ENCODE assay signal across 9 mouse cellular contexts in genomic region chr10:77530140-77530539, GRCm38 (mm10). TPM values are rescaled to one million over a fixed set of nuclear protein-coding genes. Genes with fewer than 3 reads are reported as not detected.
A peak's percentile ranks its signal among the peaks of the same experiment; 100 is the strongest.
DNase-seq lines count a peak whose midpoint lies in the region; ATAC-seq and TF ChIP-seq lines count a peak whose summit lies in the region.
"Had no signal": no experiment of that assay in that cellular context is flagged by ENCODE, and none has a peak within 500 bp of the region (broad histone marks: within the 10 kb centered on the region; RNA-seq: fewer than 3 reads in every experiment).

TSS of gene Itgb2 (plus strand) at chr10:77530252.

- no peak for TF ChIP-seq CTCF in liver, adult 2 months (IDR thresholded peaks at IDR 0.05; ENCODE audit: low read depth, low read length)
- TF ChIP-seq CTCF in heart, postnatal 0 days (IDR thresholded peaks at IDR 0.05; ENCODE audit: low read depth): no peak

- no peaks in the 10 kb centered on the region for H3K36me3 ChIP-seq in liver, adult 2 months (ENCODE audit: control insufficient read depth, insufficient read depth, low read length)
- H3K36me3 ChIP-seq in heart, postnatal 0 days (replicated peaks; ENCODE audit: control insufficient read depth, insufficient read depth, low read length): no peaks in the 10 kb centered on the region

- DNase-seq in liver, adult 2 months (ENCODE audit: extremely low read depth, low read depth, low spot score): no peak
- no peak for DNase-seq in liver
- DNase-seq in heart, postnatal 0 days (ENCODE audit: low spot score): no peak
- DNase-seq in thymus, postnatal 36 days: peak; percentile 84 to 90
- DNase-seq in left cerebral cortex, adult 9 months (ENCODE audit: low spot score in 2 of 2): no peak
- no peak for DNase-seq in layer of hippocampus, postnatal 10 days (ENCODE audit: low spot score in 2 of 2)
- no peak for DNase-seq in adrenal gland, adult 18-20 months (ENCODE audit: low spot score in 2 of 2)

- ATAC-seq in heart, postnatal 0 days (ENCODE audit: insufficient read depth, low read depth): no peak
- ATAC-seq in megakaryocyte progenitor cell, adult 5-6 weeks (replicated peaks; ENCODE audit: poor library complexity): peak; percentile 69

- H3K27ac ChIP-seq in liver, adult 2 months (replicated peaks; ENCODE audit: insufficient read depth, low read depth, low read length): peak within 1 kb of the TSS; percentile 14
- no peak within 1 kb of the TSS for H3K27ac ChIP-seq in heart, postnatal 0 days (ENCODE audit: low read depth)
- H3K27ac ChIP-seq: layer of hippocampus, adult 2 months had no signal

- H3K27me3 ChIP-seq in liver, adult 2 months (ENCODE audit: control insufficient read depth, insufficient read depth, low read length): no peaks in the 10 kb centered on the region
- H3K27me3 ChIP-seq in heart, postnatal 0 days (ENCODE audit: control insufficient read depth, insufficient read depth, low read length): no peaks in the 10 kb centered on the region

- H3K79me2 ChIP-seq in liver, adult 2 months (ENCODE audit: control insufficient read depth, insufficient read depth, low read length): no peaks in the 10 kb centered on the region

- H3K4me3 ChIP-seq in liver, adult 2 months (ENCODE audit: insufficient read depth, low read depth, low read length): peak within 1 kb of the TSS; percentile 30
- H3K4me3 ChIP-seq in heart, postnatal 0 days (ENCODE audit: low read depth, low read length): peak within 1 kb of the TSS; percentile 15; the same call in 1 of the 2 replicates
- H3K4me3 ChIP-seq: layer of hippocampus, adult 2 months had no signal

- 72% methylated on average over 9 of the region's 9 CpGs for WGBS in liver, adult 2 months
- 39% methylated on average over 9 of the region's 9 CpGs for WGBS in heart, postnatal 0 days

- peak within 1 kb of the TSS; percentile 30; the same call in 1 of the 2 replicates for H3K9ac ChIP-seq in liver, adult 2 months (ENCODE audit: low read depth, low read length)
- no peak within 1 kb of the TSS for H3K9ac ChIP-seq in heart, postnatal 0 days (replicated peaks; ENCODE audit: low read depth, low read length)

- no peak for TF ChIP-seq POLR2A in liver, adult 2 months (IDR thresholded peaks at IDR 0.05; ENCODE audit: extremely low read depth, insufficient read depth, low read length)

- no peak for TF ChIP-seq EP300 in heart, postnatal 0 days (IDR thresholded peaks at IDR 0.05; ENCODE audit: low read depth)

- no peaks in the 10 kb centered on the region for H3K9me3 ChIP-seq in heart, postnatal 0 days (replicated peaks; ENCODE audit: control insufficient read depth, low read length)

- H3K4me2 ChIP-seq in heart, postnatal 0 days (ENCODE audit: low read depth, low read length): peak within 1 kb of the TSS; percentile 24; the same call in 1 of the 2 replicates

- no peaks in the 10 kb centered on the region for H3K4me1 ChIP-seq in liver, adult 2 months (ENCODE audit: control insufficient read depth, insufficient read depth, low read length)
- H3K4me1 ChIP-seq in heart, postnatal 0 days (ENCODE audit: control insufficient read depth, insufficient read depth): no peaks in the 10 kb centered on the region

RNA-seq across cellular contexts. Expression of gene Itgb2, which starts in this region (rescaled TPM):
- 4.8 and 5.6 TPM in 2 replicates for total RNA-seq in liver, adult 2 months (2014; rRNA removed)
- 4.2 and 5.6 TPM in 2 replicates for polyA plus RNA-seq in liver, adult 2 months (2012; rRNA removed)
- 0.69 and 12.2 TPM in 2 replicates for total RNA-seq in heart, postnatal 0 days (2014; rRNA removed; ENCODE audit: low replicate concordance)
- 1.4 and 1.5 TPM in 2 replicates for polyA plus RNA-seq in heart, postnatal 0 days (2015; fragmentation: Nextera tagmentation; extraction: Ambion mirVana)
- 37.2 and 37.9 TPM in 2 replicates for total RNA-seq in megakaryocyte progenitor cell, adult 5-6 weeks (2015)
- 35.1 and 42.0 TPM in 2 replicates for total RNA-seq in megakaryocyte progenitor cell, adult 5-6 weeks (2017)
- total RNA-seq in layer of hippocampus, postnatal 10 days (2021): 1 to 10 TPM; 3.5 to 3.8 TPM
- total RNA-seq in adrenal gland, adult 18-20 months (2021): 10 to 100 TPM in 1 of 2 experiments, 1 to 10 TPM in 1; 7.8 to 16.2 TPM

Comparison
In these comparisons a context has a peak if more than half of its experiments do, and no peak if none do; other contexts are left out.
1. DNase-seq: peak in thymus, postnatal 36 days (2 of 2); none in liver, adult 2 months (single experiment), liver (single experiment), heart, postnatal 0 days (single experiment), left cerebral cortex, adult 9 months (0 of 2), layer of hippocampus, postnatal 10 days (0 of 2) and adrenal gland, adult 18-20 months (0 of 2).